Mouse (Mus musculus) CH12.LX (cell line): ENCODE measurements around the gene Rbbp6. TPM values are rescaled to one million over a fixed set of nuclear protein-coding genes. Genes with fewer than 3 reads are reported as not detected.

Source experiments
- DNase-seq: peaks from one replicate; pipeline ENCODE4 v3.0.0-alpha.2; 2013; ENCODE audit errors: extremely low read depth
- H3K27ac ChIP-seq: 2 replicates; pipeline ENCODE4 v1.5.1; 2012; ENCODE audit warnings: low read depth, mild to moderate bottlenecking, control low read depth, moderate library complexity; ENCODE audit not compliant: insufficient read depth
- H3K27me3 ChIP-seq: replicated peaks from 2 replicates; pipeline ENCODE3; 2012; ENCODE audit warnings: inconsistent platforms
- H3K36me3 ChIP-seq, 2 experiments: replicated peaks in 1 of 2; 2 replicates each; pipeline versions ENCODE3 to v1.6.1; 2012; ENCODE audit warnings: inconsistent platforms in 1 of 2, low read length in 1 of 2, mild to moderate bottlenecking in 1 of 2, mixed read lengths in 1 of 2, moderate library complexity in 1 of 2; ENCODE audit not compliant: control insufficient read depth in 1 of 2, insufficient read depth in 1 of 2
- H3K4me1 ChIP-seq, 2 experiments: 2 replicates each; pipeline ENCODE4 v1.6.1; 2012; ENCODE audit warnings: inconsistent platforms in 1 of 2, moderate library complexity in 1 of 2; ENCODE audit not compliant: insufficient read depth in 2 of 2, control insufficient read depth in 1 of 2
- H3K4me2 ChIP-seq: 2 replicates; pipeline ENCODE4 v1.6.1; 2012; ENCODE audit warnings: low read depth, mild to moderate bottlenecking, control low read depth; ENCODE audit not compliant: poor library complexity, insufficient read depth, severe bottlenecking
- H3K4me3 ChIP-seq, 3 experiments: fragments of 150-350 bp in 1 of 3; sonication (generic) in 1 of 3; replicated peaks in 1 of 3; 2 replicates each; pipeline versions ENCODE3 to v1.5.1; 2011 to 2012; ENCODE audit warnings: low read depth in 2 of 3, low read length in 2 of 3, mild to moderate bottlenecking in 2 of 3, moderate library complexity in 2 of 3, control low read depth in 1 of 3, improper control_type of control experiment in 1 of 3, inconsistent platforms in 1 of 3, mixed read lengths in 1 of 3; ENCODE audit not compliant: poor library complexity in 1 of 3
- H3K79me2 ChIP-seq: replicated peaks from 2 replicates; pipeline ENCODE4 v1.6.1; 2012; ENCODE audit warnings: mild to moderate bottlenecking, moderate library complexity; ENCODE audit not compliant: control insufficient read depth, poor library complexity, insufficient read depth, severe bottlenecking; ENCODE audit errors: extremely low read depth
- H3K9ac ChIP-seq: 2 replicates; pipeline ENCODE4 v1.6.1; 2012; ENCODE audit warnings: low read depth, mild to moderate bottlenecking, control low read depth, moderate library complexity; ENCODE audit not compliant: insufficient read depth
- H3K9me3 ChIP-seq: replicated peaks from 2 replicates; pipeline ENCODE3; 2012; ENCODE audit warnings: low read length, inconsistent platforms, mixed read lengths
- CTCF ChIP-seq, 2 experiments: IDR thresholded peaks in 1 of 2; conservative IDR thresholded peaks in 1 of 2; 2 replicates each; pipeline ENCODE4 v1.5.1; 2011 to 2012; ENCODE audit warnings: low read depth in 2 of 2, low read length in 2 of 2, improper control_type of control experiment in 1 of 2, inconsistent platforms in 1 of 2, mild to moderate bottlenecking in 1 of 2, moderate library complexity in 1 of 2
- E2F4 ChIP-seq: IDR thresholded peaks from 2 replicates; pipeline ENCODE4 v1.6.1; 2011; ENCODE audit warnings: low read depth, low read length, improper control_type of control experiment; ENCODE audit not compliant: insufficient replicate concordance
- ETS1 ChIP-seq: conservative IDR thresholded peaks from 2 replicates; pipeline ENCODE4 v1.6.1; 2012; ENCODE audit warnings: low read depth, mild to moderate bottlenecking, inconsistent platforms, low read length, improper control_type of control experiment, moderate library complexity
- GABPA ChIP-seq: IDR thresholded peaks from 2 replicates; pipeline ENCODE4 v1.6.1; 2012; ENCODE audit warnings: low read depth, low read length, improper control_type of control experiment, inconsistent platforms; ENCODE audit not compliant: insufficient replicate concordance
- HCFC1 ChIP-seq: IDR thresholded peaks from 2 replicates; pipeline ENCODE4 v1.6.1; 2012; ENCODE audit warnings: low read depth, mild to moderate bottlenecking, inconsistent platforms, low read length, improper control_type of control experiment
- IRF4 ChIP-seq: IDR thresholded peaks from 2 replicates; pipeline ENCODE4 v1.6.1; 2014; ENCODE audit warnings: low read depth, mild to moderate bottlenecking, inconsistent platforms, low read length, improper control_type of control experiment
- JUND ChIP-seq: conservative IDR thresholded peaks from 2 replicates; pipeline ENCODE4 v1.6.1; 2011; ENCODE audit warnings: low read depth, low read length, improper control_type of control experiment
- MAX ChIP-seq: IDR thresholded peaks from 2 replicates; pipeline ENCODE4 v1.6.1; 2011; ENCODE audit warnings: low read length, improper control_type of control experiment
- MAZ ChIP-seq: IDR thresholded peaks from 2 replicates; pipeline ENCODE4 v1.6.1; 2012; ENCODE audit warnings: low read depth, mild to moderate bottlenecking, inconsistent platforms, low read length, improper control_type of control experiment, moderate library complexity
- MYC ChIP-seq: IDR thresholded peaks from 2 replicates; pipeline ENCODE4 v1.6.1; 2011; ENCODE audit warnings: low read depth, mild to moderate bottlenecking, improper control_type of control experiment, low read length
- NRF1 ChIP-seq: IDR thresholded peaks from 2 replicates; pipeline ENCODE4 v1.6.1; 2014; ENCODE audit warnings: low read depth, mild to moderate bottlenecking, inconsistent platforms, low read length, improper control_type of control experiment, moderate library complexity
- RAD21 ChIP-seq: IDR thresholded peaks from 2 replicates; pipeline ENCODE4 v1.6.1; 2011; ENCODE audit warnings: low read depth, mild to moderate bottlenecking, low read length, improper control_type of control experiment, moderate library complexity
- SMC3 ChIP-seq: IDR thresholded peaks from 2 replicates; pipeline ENCODE4 v1.6.1; 2011; ENCODE audit warnings: low read depth, low read length, improper control_type of control experiment
- UBTF ChIP-seq: IDR thresholded peaks from 2 replicates; pipeline ENCODE4 v1.6.1; 2012; ENCODE audit warnings: low read depth, mild to moderate bottlenecking, inconsistent platforms, low read length, improper control_type of control experiment, moderate library complexity
- ZC3H11A ChIP-seq: IDR thresholded peaks from 2 replicates; pipeline ENCODE4 v1.6.1; 2012; ENCODE audit warnings: low read depth, mild to moderate bottlenecking, inconsistent platforms, low read length, improper control_type of control experiment
- ZKSCAN1 ChIP-seq: IDR thresholded peaks from 2 replicates; pipeline ENCODE4 v1.6.1; 2012; ENCODE audit warnings: low read depth, inconsistent platforms, low read length, improper control_type of control experiment, borderline replicate concordance
- ZNF384 ChIP-seq: IDR thresholded peaks from 2 replicates; pipeline ENCODE4 v1.6.1; 2012; ENCODE audit warnings: low read depth, low read length, improper control_type of control experiment, inconsistent platforms
- dilution Hi-C: fragments of 300-500 bp; cut with MboI; formaldehyde crosslinking; loops from 2 replicates; pipeline ENCODE4 v1.14.3; 2020; ENCODE audit warnings: low sequenced_read_pairs; ENCODE audit not compliant: extremely low pct_unique_long_range_greater_than_20kb, extremely low pct_ligation_motif_present
- in situ Hi-C: fragments of 300-500 bp; cut with MboI; formaldehyde crosslinking; loops from 3 replicates; pipeline ENCODE4 v1.14.3; 2019; ENCODE audit warnings: low sequenced_read_pairs, low pct_ligation_motif_present, low pct_unique_long_range_greater_than_20kb, mixed read lengths
- polyA plus RNA-seq: library from polyadenylated mRNA; unstranded; fragments of >175 nt; gene quantifications from 2 replicates; pipeline ENCODE4 v1.2.1, GENCODE M21; 2012; ENCODE audit warnings: low read depth; ENCODE audit not compliant: insufficient read length
- total RNA-seq, 2 experiments: library from RNA; depleted of rRNA; stranded (reverse); fragments of 300-350 nt in 1 of 2; fragments of >200 nt in 1 of 2; gene quantifications; 2 replicates each; pipeline ENCODE4 v1.2.3; 2012 to 2014

Rbbp6 gene
- total and polyA plus RNA-seq, 3 experiments: 17.8 to 93.0 (median 22.9) TPM

DNA sequence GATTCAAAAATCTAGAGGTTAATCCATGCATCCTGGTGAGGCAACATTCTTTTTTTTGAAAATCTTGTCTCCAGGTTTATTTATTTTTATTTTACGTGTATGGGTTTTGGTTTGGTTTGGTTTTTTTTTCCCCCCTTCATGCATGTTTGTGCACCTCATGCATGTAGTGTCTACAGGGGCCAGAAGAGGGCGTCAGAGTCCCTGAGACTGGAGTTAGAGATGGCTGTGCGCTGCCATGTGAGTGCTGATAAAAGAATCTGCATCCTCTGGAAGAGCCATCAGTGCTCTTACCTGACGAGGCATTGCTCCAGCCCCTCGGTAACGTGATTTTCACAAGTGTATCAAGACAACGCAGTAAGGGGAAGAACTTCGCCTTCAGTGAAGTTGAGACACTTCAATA lies 23.4 kb upstream of the Rbbp6 start:
- in situ Hi-C loops (no loop called here), dilution Hi-C loops (no loop called here)
- no peak overlapping the region for H3K4me3 ChIP-seq
- H3K9ac ChIP-seq: no peak overlapping the region
- no peak overlapping the region for H3K4me2 ChIP-seq
- H3K9me3 ChIP-seq: no peaks in the 10 kb centered on the region
- peaks cover 2 to 18% of the 10 kb centered on the region in 2 experiments; a peak in 2 of 4 replicates for H3K4me1 ChIP-seq
- H3K36me3 ChIP-seq: no peaks in the 10 kb centered on the region
- H3K27ac ChIP-seq: no peak overlapping the region
- no peak for TF ChIP-seq UBTF
- TF ChIP-seq ZKSCAN1: no peak
- no peak for TF ChIP-seq E2F4
- TF ChIP-seq MAX: no peak
- no peaks in the 10 kb centered on the region for H3K27me3 ChIP-seq
- no peak for DNase-seq
- no peaks in the 10 kb centered on the region for H3K79me2 ChIP-seq

- Histone ChIP-seq H3K79me2 (no peaks in the 10 kb centered on the region), H3K27ac (no peak overlapping the region), H3K4me3 (no peak overlapping the region), H3K4me2 (no peak overlapping the region), H3K36me3 (no peaks in the 10 kb centered on the region), H3K27me3 (no peaks in the 10 kb centered on the region), H3K9ac (no peak overlapping the region), H3K4me1 (peaks cover 4 to 13% of the 10 kb centered on the region in 2 experiments; a peak in 2 of 4 replicates), H3K9me3 (no peaks in the 10 kb centered on the region)
- in situ Hi-C loops: no loop called here
- dilution Hi-C loops: no loop called here
- TF ChIP-seq RAD21 (peak; percentile 70), ZNF384 (peak; percentile 33; the same call in 1 of the 2 replicates), MAZ (no peak), SMC3 (peak; percentile 61), IRF4 (no peak), HCFC1 (no peak), JUND (no peak), CTCF (conservative IDR thresholded peaks at IDR 0.05 in 1 of 2, IDR thresholded peaks at IDR 0.05 in 1 of 2; ENCODE audit: low read depth in 2 of 2, low read length in 2 of 2) (peak; percentile 82 to 90), ETS1 (no peak)
- peak; percentile 74 for DNase-seq
Measured at GRCm38 (mm10) chr7:122945149-122945548, 20.3 kb upstream of the Rbbp6 start.

GRCm38 (mm10) chr7:122949268-122949667 lies 16.2 kb upstream of the Rbbp6 start:
- no peak overlapping the region for H3K4me3 ChIP-seq
- 0 out of 4 replicates have a peak, but pooled peaks cover 0 to 2% of the 10 kb centered on the region in 2 experiments for H3K4me1 ChIP-seq
- no peaks in the 10 kb centered on the region for H3K79me2 ChIP-seq
- no peak overlapping the region for H3K27ac ChIP-seq
- in situ Hi-C loops (no loop called here), dilution Hi-C loops (no loop called here)
- H3K9me3 ChIP-seq: no peaks in the 10 kb centered on the region
- H3K4me2 ChIP-seq: no peak overlapping the region
- H3K9ac ChIP-seq: no peak overlapping the region
- TF ChIP-seq GABPA (no peak), MYC (no peak), NRF1 (no peak), ZC3H11A (no peak), UBTF (no peak)
- TF ChIP-seq, all 38 proteins: peak for 0
- Histone ChIP-seq H3K27me3 (no peaks in the 10 kb centered on the region), H3K36me3 (no peaks in the 10 kb centered on the region)
- no peak for DNase-seq
